Mouse (Mus musculus): Measurements from ENCODE around the gene Cenpv.

GRCm38 (mm10) chr11:62558152-62558551 is 19.1 kb upstream of the Cenpv start:
- TF ChIP-seq ZC3H11A (IDR thresholded peaks at IDR 0.05; ENCODE audit: borderline replicate concordance, low read depth, low read length) = no peak
- no peak for TF ChIP-seq MAFK (IDR thresholded peaks at IDR 0.05; ENCODE audit: insufficient read depth, low read depth, low read length)
- TF ChIP-seq ZNF384 (IDR thresholded peaks at IDR 0.05; ENCODE audit: low read depth, low read length) = no peak
- no peak for TF ChIP-seq HCFC1 (IDR thresholded peaks at IDR 0.05; ENCODE audit: borderline replicate concordance, insufficient read depth, low read length)
